Mouse (Mus musculus): ENCODE measurements around the gene Cct8. TPM values are rescaled to one million over a fixed set of nuclear protein-coding genes. Genes with fewer than 3 reads are reported as not detected.

Gene Cct8
- polyA plus RNA-seq, 1 experiment from 2014 or later = 496 TPM

GRCm38 (mm10) chr16:87443245-87443644 lies 52.4 kb downstream of the Cct8 start:
- Histone ChIP-seq H3K36me3 (no peaks in the 10 kb centered on the region), H3K4me1 (replicated peaks) (peaks cover 15% of the 10 kb centered on the region), H3K4me3 (replicated peaks) (no peak overlapping the region), H3K4me2 (replicated peaks) (no peak overlapping the region), H3K27me3 (no peaks in the 10 kb centered on the region), H3K9ac (replicated peaks) (no peak overlapping the region), H3K27ac (no peak overlapping the region), H3K9me3 (no peaks in the 10 kb centered on the region)
- no peak for ATAC-seq

GRCm38 (mm10) chr16:87442291-87442690 lies 53.4 kb downstream of the Cct8 start:
- no peak for ATAC-seq
- Histone ChIP-seq H3K9me3 (no peaks in the 10 kb centered on the region), H3K36me3 (no peaks in the 10 kb centered on the region), H3K9ac (replicated peaks) (no peak overlapping the region), H3K27me3 (no peaks in the 10 kb centered on the region), H3K4me3 (replicated peaks) (no peak overlapping the region), H3K4me1 (replicated peaks) (peaks cover 15% of the 10 kb centered on the region), H3K27ac (no peak overlapping the region), H3K4me2 (replicated peaks) (no peak overlapping the region)
- 58% methylated on average over 5 of the region's 5 CpGs for WGBS

DNA sequence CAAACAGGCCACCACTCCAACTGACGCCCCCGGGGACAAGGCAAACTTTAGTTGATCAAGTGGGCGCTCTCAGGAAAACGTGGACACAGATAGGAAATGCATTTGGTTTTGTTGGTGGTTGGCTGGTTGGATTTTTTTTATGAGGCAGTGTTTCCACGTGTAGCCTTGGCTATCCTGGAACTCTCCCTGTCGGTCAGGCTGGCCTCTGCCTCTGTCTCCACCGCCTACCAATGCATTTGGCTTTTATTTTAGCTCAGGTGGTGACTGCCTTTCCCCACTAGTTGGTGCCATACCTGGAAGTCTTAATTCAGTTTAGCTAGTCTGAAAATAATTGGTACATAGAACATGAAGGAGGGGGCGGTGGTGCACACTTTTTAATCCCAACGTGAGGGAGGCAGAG lies 54.6 kb downstream of the Cct8 start:
- Histone ChIP-seq H3K4me3 (replicated peaks) (peak overlapping the region; percentile 61), H3K27ac (no peak overlapping the region), H3K27me3 (no peaks in the 10 kb centered on the region), H3K9me3 (no peaks in the 10 kb centered on the region), H3K4me1 (replicated peaks) (peaks cover 15% of the 10 kb centered on the region), H3K36me3 (no peaks in the 10 kb centered on the region), H3K4me2 (replicated peaks) (peak overlapping the region; percentile 68), H3K9ac (replicated peaks) (peak overlapping the region; percentile 81)
- no peak for ATAC-seq
- 25% methylated on average over 9 of the region's 9 CpGs for WGBS

GRCm38 (mm10) chr16:87440184-87440686 lies 55.4 kb downstream of the Cct8 start, which contains the start of gene Rwdd2b:
Gene Rwdd2b, minus strand, starts transcription at chr16:87440573.
- peak within 1 kb of the TSS; percentile 61 for H3K4me3 ChIP-seq (replicated peaks)
- WGBS = under 1% methylated on average over 38 of the region's 38 CpGs

GRCm38 (mm10) chr16:87438697-87439096 lies 57.0 kb downstream of the Cct8 start:
- Histone ChIP-seq H3K27me3 (no peaks in the 10 kb centered on the region), H3K36me3 (no peaks in the 10 kb centered on the region), H3K4me3 (replicated peaks) (no peak overlapping the region), H3K27ac (no peak overlapping the region), H3K4me2 (replicated peaks) (no peak overlapping the region), H3K4me1 (replicated peaks) (peaks cover 15% of the 10 kb centered on the region), H3K9ac (replicated peaks) (no peak overlapping the region), H3K9me3 (no peaks in the 10 kb centered on the region)
- no peak for ATAC-seq
- WGBS = 91% methylated on average over 8 of the region's 8 CpGs

More at GRCm38 (mm10) chr16:87440184-87440686, 55.4 kb downstream of the Cct8 start, which contains the start of gene Rwdd2b:
- Histone ChIP-seq H3K27me3 (no peaks in the 10 kb centered on the region), H3K4me2 (replicated peaks) (peak within 1 kb of the TSS; percentile 68), H3K4me1 (replicated peaks) (peaks cover 15% of the 10 kb centered on the region), H3K9ac (replicated peaks) (peak within 1 kb of the TSS; percentile 81), H3K27ac (peak within 1 kb of the TSS; percentile 88), H3K36me3 (no peaks in the 10 kb centered on the region), H3K9me3 (no peaks in the 10 kb centered on the region)
- peak; percentile 97 for ATAC-seq

DNA sequence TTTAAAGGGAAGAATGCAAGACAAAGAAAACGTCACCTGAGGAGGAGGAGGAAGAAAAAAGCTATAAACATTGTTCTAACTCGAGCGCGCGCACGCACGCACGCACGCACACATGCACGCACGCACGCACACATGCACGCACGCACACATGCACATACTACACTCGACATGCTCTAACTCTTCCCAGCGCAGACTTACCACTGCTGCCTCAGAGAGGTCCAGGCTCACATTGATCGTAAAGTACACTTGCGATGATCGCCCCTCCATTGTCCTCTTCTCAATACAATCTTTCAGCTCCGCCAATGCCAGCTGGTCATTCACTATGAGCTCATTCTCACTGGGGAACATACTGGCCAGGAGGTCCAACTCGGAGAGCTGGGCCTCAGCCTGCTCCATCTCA lies 58.6 kb downstream of the Cct8 start:
- no peaks in the 10 kb centered on the region for H3K27me3 ChIP-seq
- peaks cover 15% of the 10 kb centered on the region for H3K4me1 ChIP-seq (replicated peaks)
- no peak overlapping the region for H3K9ac ChIP-seq (replicated peaks)
- H3K36me3 ChIP-seq = no peaks in the 10 kb centered on the region
- no peak overlapping the region for H3K4me2 ChIP-seq (replicated peaks)
- WGBS = 93% methylated on average over 21 of the region's 21 CpGs
- H3K27ac ChIP-seq = no peak overlapping the region
- H3K4me3 ChIP-seq (replicated peaks) = no peak overlapping the region
- ATAC-seq = no peak
- no peaks in the 10 kb centered on the region for H3K9me3 ChIP-seq

DNA sequence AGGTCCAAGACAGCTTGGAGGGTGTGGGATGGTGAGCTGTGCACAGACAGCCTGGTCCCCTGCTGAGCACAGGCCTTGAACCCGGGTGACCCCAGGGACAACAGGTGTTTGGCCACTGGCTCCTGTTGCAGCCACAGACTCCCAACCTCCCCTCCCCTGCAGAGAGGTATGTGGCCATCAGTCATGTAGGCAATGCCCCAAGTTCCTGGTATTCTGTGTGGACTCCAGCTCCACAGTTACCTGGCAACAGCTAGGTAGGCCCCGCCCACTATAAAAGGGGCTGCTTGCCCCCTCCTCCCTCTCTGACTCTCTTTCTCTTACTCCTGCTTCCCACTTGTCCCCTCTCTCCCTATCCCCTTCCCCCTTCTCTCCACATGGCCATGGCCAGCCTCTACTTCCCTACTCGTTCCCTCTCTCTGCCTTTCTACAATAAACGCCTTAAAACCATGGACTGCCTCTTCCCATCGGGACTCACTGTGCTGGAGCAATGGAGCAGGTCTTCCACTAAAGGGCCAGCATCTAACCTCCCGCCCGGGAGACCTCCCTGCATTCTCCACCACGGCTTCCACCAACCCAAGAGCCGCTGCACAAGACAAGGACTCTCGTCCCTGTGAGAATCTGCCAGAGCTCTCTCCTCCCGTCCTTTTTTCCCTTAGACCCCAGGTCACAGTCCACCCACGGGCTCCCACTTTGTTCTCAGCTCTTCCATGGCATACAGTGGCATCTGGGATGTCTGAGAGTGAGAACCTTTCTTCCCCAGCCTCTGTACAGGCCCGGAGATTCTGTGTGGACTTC lies 60.1 kb downstream of the Cct8 start:
- Histone ChIP-seq H3K9ac (replicated peaks) (no peak overlapping the region), H3K9me3 (no peaks in the 10 kb centered on the region), H3K27ac (no peak overlapping the region), H3K4me3 (replicated peaks) (no peak overlapping the region), H3K4me1 (replicated peaks) (peaks cover 13% of the 10 kb centered on the region), H3K4me2 (replicated peaks) (no peak overlapping the region), H3K36me3 (no peaks in the 10 kb centered on the region), H3K27me3 (no peaks in the 10 kb centered on the region)
- no peak for ATAC-seq
- 85% methylated on average over 13 of the region's 13 CpGs for WGBS

GRCm38 (mm10) chr16:87434946-87435345 lies 60.7 kb downstream of the Cct8 start:
- WGBS = 90% methylated on average over 6 of the region's 6 CpGs
- H3K36me3 ChIP-seq = no peaks in the 10 kb centered on the region
- H3K27me3 ChIP-seq = no peaks in the 10 kb centered on the region
- H3K27ac ChIP-seq = no peak overlapping the region
- no peak overlapping the region for H3K4me2 ChIP-seq (replicated peaks)
- H3K9ac ChIP-seq (replicated peaks) = no peak overlapping the region
- peaks cover 16% of the 10 kb centered on the region for H3K4me1 ChIP-seq (replicated peaks)
- H3K4me3 ChIP-seq (replicated peaks) = no peak overlapping the region
- no peaks in the 10 kb centered on the region for H3K9me3 ChIP-seq
- no peak for ATAC-seq

GRCm38 (mm10) chr16:87434266-87434665 lies 61.4 kb downstream of the Cct8 start:
- Histone ChIP-seq H3K27ac (no peak overlapping the region), H3K9ac (replicated peaks) (no peak overlapping the region), H3K4me1 (replicated peaks) (peaks cover 13% of the 10 kb centered on the region), H3K4me2 (replicated peaks) (no peak overlapping the region), H3K36me3 (no peaks in the 10 kb centered on the region), H3K9me3 (no peaks in the 10 kb centered on the region), H3K4me3 (replicated peaks) (no peak overlapping the region), H3K27me3 (no peaks in the 10 kb centered on the region)
- WGBS = 95% methylated on average over 7 of the region's 7 CpGs
- no peak for ATAC-seq

Other genes starting within 250 kb of the Cct8 start
- 20.4 and 21.5 TPM in 2 replicates for gene N6amt1, start 141.7 kb downstream of the Cct8 start, polyA plus RNA-seq (2015; fragmentation: Nextera tagmentation; extraction: Ambion mirVana)
- 28.2 and 29.1 TPM in 2 replicates for gene Ltn1, start 63.3 kb downstream of the Cct8 start, polyA plus RNA-seq (2015; fragmentation: Nextera tagmentation; extraction: Ambion mirVana)
- 13.4 and 13.8 TPM in 2 replicates for gene Rwdd2b, start 55.3 kb downstream of the Cct8 start, polyA plus RNA-seq (2015; fragmentation: Nextera tagmentation; extraction: Ambion mirVana)
- 46.9 and 49.0 TPM in 2 replicates for gene Usp16, start 41.2 kb downstream of the Cct8 start, polyA plus RNA-seq (2015; fragmentation: Nextera tagmentation; extraction: Ambion mirVana)
- not detected in 2 replicates for gene Map3k7cl, start 57.5 kb upstream of the Cct8 start, polyA plus RNA-seq (2015; fragmentation: Nextera tagmentation; extraction: Ambion mirVana)
- 21.1 and 25.4 TPM in 2 replicates for gene Bach1, start 203.1 kb upstream of the Cct8 start, polyA plus RNA-seq (2015; fragmentation: Nextera tagmentation; extraction: Ambion mirVana)